Mouse (Mus musculus): ENCODE results near the gene Rictor.

DNA sequence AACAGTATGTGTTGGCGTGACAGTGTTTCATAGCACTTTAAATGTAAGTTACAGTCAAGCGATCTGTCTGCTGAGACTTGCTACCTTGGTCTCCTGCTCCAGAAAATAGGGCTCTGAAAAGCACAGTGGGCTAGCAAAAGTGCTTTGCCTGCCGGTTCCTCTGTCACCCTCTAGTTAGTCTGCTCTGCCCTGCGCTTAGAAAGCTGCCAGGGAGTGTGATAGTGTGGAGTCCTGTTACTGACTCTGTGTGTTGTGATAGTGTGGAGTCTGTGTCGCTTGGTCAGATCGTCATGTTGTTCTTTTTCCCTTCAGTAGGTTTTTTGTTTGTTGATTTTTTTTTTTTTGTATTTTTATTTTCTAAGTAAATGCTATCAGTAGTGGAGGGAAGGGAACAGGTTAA lies 7.1 kb downstream of the Rictor start:
- TF ChIP-seq POLR2A (IDR thresholded peaks at IDR 0.05; ENCODE audit: insufficient read depth, low read depth, low read length) = no peak
- no peak for TF ChIP-seq CTCF (IDR thresholded peaks at IDR 0.05)
- TF ChIP-seq EP300 (IDR thresholded peaks at IDR 0.05; ENCODE audit: insufficient read depth, low read depth, low read length) = no peak
